Mouse (Mus musculus): Measurements from ENCODE around the gene Cnpy4.

DNA sequence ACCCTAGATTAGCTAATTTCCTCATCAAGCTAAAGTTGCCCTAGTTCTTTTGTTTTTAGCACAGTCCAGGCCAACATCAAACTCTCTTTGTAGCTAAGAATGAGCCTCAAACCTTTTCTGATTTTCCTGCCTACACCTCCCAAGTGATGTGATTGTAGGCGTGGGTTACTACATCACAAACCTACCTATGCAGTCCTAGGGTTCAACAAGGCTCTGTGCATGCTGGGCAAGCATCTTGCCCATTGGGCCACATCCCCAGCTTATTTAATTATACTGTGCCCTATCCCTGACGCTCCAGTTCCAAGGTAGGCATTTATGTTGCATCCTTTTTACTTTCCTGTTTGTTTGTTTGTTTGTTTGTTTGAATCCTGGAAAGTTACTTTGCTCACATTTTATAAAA, 38.4 kb downstream of the Cnpy4 start, which contains the start of gene Nxpe5:
- TF ChIP-seq CTCF (IDR thresholded peaks at IDR 0.05; ENCODE audit: extremely low read depth, insufficient read length, insufficient replicate concordance, low read depth, low read length) (no peak), POLR2A (IDR thresholded peaks at IDR 0.05; ENCODE audit: low read depth, low read length) (no peak)

All from small intestine, adult 2 months (tissue).